Mouse (Mus musculus) liver, adult 2 months (tissue): ENCODE data around the gene Rpl18.

Experiments
- CTCF ChIP-seq: fragments of 200-500 bp; IDR thresholded peaks from 2 replicates; pipeline ENCODE4 v1.5.1; 2011; ENCODE audit warnings: low read depth, low read length, control low read depth
- POLR2A ChIP-seq: fragments of 200-500 bp; IDR thresholded peaks from 2 replicates; pipeline ENCODE4 v1.6.1; 2011; ENCODE audit warnings: low read length, control low read depth; ENCODE audit not compliant: insufficient read depth; ENCODE audit errors: extremely low read depth

DNA sequence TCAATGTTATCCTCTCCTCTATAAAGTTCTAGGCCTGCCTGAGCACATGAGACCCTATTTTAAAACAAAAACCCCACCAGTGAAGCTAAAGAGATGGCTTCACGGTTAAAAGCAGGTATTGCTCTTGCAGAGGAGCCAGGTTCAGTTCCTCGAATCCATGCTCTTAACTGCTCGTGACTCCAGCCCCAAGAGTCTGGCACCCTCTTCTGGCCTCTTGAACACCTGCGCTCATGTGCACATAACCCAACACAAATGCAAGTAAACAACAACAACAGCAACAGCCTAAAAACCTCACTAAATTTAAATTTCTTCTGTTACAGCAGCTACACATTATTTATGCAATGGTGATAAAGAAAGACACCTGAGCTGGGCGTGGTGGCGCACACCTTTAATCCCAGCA is 52.2 kb downstream of the Rpl18 start:
- no peak for TF ChIP-seq CTCF
- TF ChIP-seq POLR2A: no peak
